Mouse (Mus musculus): ENCODE results near the gene Capzb. TPM values are rescaled to one million over a fixed set of nuclear protein-coding genes. Genes with fewer than 3 reads are reported as not detected.

Gene Capzb
- polyA plus RNA-seq, 1 experiment from 2014 or later: 364 TPM

- Histone ChIP-seq H3K9ac (no peak overlapping the region), H3K4me1 (replicated peaks) (peaks cover 15% of the 10 kb centered on the region), H3K27ac (replicated peaks) (no peak overlapping the region), H3K27me3 (no peaks in the 10 kb centered on the region), H3K4me3 (no peak overlapping the region), H3K36me3 (no peaks in the 10 kb centered on the region), H3K9me3 (no peaks in the 10 kb centered on the region), H3K4me2 (no peak overlapping the region)
- 85% methylated on average over 11 of the region's 11 CpGs for WGBS
- ATAC-seq (ENCODE audit: low read depth): no peak
These were observed 4.8 kb upstream of the Capzb start for GRCm38 (mm10) chr4:139187930-139188329.

GRCm38 (mm10) chr4:139191605-139192498, 847 bp upstream of the Capzb start:
- WGBS: 20% methylated on average over 19 of the region's 19 CpGs
- Histone ChIP-seq H3K4me3 (peak overlapping the region; percentile 82), H3K27me3 (no peaks in the 10 kb centered on the region), H3K36me3 (no peaks in the 10 kb centered on the region), H3K4me2 (peak overlapping the region; percentile 72), H3K9me3 (no peaks in the 10 kb centered on the region), H3K27ac (replicated peaks) (peak overlapping the region; percentile 93), H3K9ac (peak overlapping the region; percentile 85), H3K4me1 (replicated peaks) (peaks cover 53% of the 10 kb centered on the region)
- ATAC-seq (ENCODE audit: low read depth): no peak; the same call in 1 of the 2 replicates

GRCm38 (mm10) chr4:139193176-139194093, 736 bp downstream of the Capzb start:
- no peaks in the 10 kb centered on the region for H3K27me3 ChIP-seq
- peak; percentile 45 for ATAC-seq (ENCODE audit: low read depth)
- peak overlapping the region; percentile 80 for H3K27ac ChIP-seq (replicated peaks)
- peak overlapping the region; percentile 96 for H3K9ac ChIP-seq
- H3K4me1 ChIP-seq (replicated peaks): peaks cover 67% of the 10 kb centered on the region
- H3K9me3 ChIP-seq: no peaks in the 10 kb centered on the region
- WGBS: 4% methylated on average over 35 of the region's 35 CpGs
- peak overlapping the region; percentile 82 for H3K4me3 ChIP-seq
- no peaks in the 10 kb centered on the region for H3K36me3 ChIP-seq
- peak overlapping the region; percentile 99 for H3K4me2 ChIP-seq

- 86% methylated on average over 5 of the region's 5 CpGs for WGBS
- no peaks in the 10 kb centered on the region for H3K27me3 ChIP-seq
- H3K9me3 ChIP-seq: no peaks in the 10 kb centered on the region
- no peak overlapping the region for H3K4me2 ChIP-seq
- H3K36me3 ChIP-seq: peaks cover 11% of the 10 kb centered on the region
- peaks cover 67% of the 10 kb centered on the region for H3K4me1 ChIP-seq (replicated peaks)
- H3K9ac ChIP-seq: peak overlapping the region; percentile 35
- H3K27ac ChIP-seq (replicated peaks): no peak overlapping the region
- no peak overlapping the region for H3K4me3 ChIP-seq
- no peak for ATAC-seq (ENCODE audit: low read depth)
These were observed 2.4 kb downstream of the Capzb start for GRCm38 (mm10) chr4:139195101-139195500.

GRCm38 (mm10) chr4:139196464-139196863, 3.8 kb downstream of the Capzb start:
- Histone ChIP-seq H3K36me3 (peaks cover 21% of the 10 kb centered on the region), H3K4me3 (no peak overlapping the region), H3K4me2 (no peak overlapping the region), H3K9ac (no peak overlapping the region), H3K4me1 (replicated peaks) (peaks cover 58% of the 10 kb centered on the region), H3K27me3 (no peaks in the 10 kb centered on the region), H3K9me3 (no peaks in the 10 kb centered on the region), H3K27ac (replicated peaks) (no peak overlapping the region)
- ATAC-seq (ENCODE audit: low read depth): no peak
- 91% methylated on average over 6 of the region's 6 CpGs for WGBS

- no peak overlapping the region for H3K4me3 ChIP-seq
- no peak for ATAC-seq (ENCODE audit: low read depth)
- 80% methylated on average over 6 of the region's 6 CpGs for WGBS
- H3K9ac ChIP-seq: no peak overlapping the region
- no peaks in the 10 kb centered on the region for H3K27me3 ChIP-seq
- H3K4me1 ChIP-seq (replicated peaks): peaks cover 53% of the 10 kb centered on the region
- peaks cover 21% of the 10 kb centered on the region for H3K36me3 ChIP-seq
- no peaks in the 10 kb centered on the region for H3K9me3 ChIP-seq
- no peak overlapping the region for H3K4me2 ChIP-seq
- no peak overlapping the region for H3K27ac ChIP-seq (replicated peaks)
These were observed 4.2 kb downstream of the Capzb start for GRCm38 (mm10) chr4:139196949-139197348.

GRCm38 (mm10) chr4:139197453-139197852, 4.8 kb downstream of the Capzb start:
- Histone ChIP-seq H3K9me3 (no peaks in the 10 kb centered on the region), H3K36me3 (peaks cover 21% of the 10 kb centered on the region), H3K4me2 (no peak overlapping the region), H3K27me3 (no peaks in the 10 kb centered on the region), H3K4me3 (no peak overlapping the region), H3K4me1 (replicated peaks) (peaks cover 55% of the 10 kb centered on the region), H3K9ac (no peak overlapping the region), H3K27ac (replicated peaks) (no peak overlapping the region)
- no peak for ATAC-seq (ENCODE audit: low read depth)
- WGBS: 89% methylated on average over 5 of the region's 5 CpGs

GRCm38 (mm10) chr4:139198004-139198689, 5.4 kb downstream of the Capzb start:
- Histone ChIP-seq H3K27ac (replicated peaks) (no peak overlapping the region), H3K9ac (no peak overlapping the region), H3K9me3 (no peaks in the 10 kb centered on the region), H3K27me3 (no peaks in the 10 kb centered on the region), H3K4me1 (replicated peaks) (peaks cover 61% of the 10 kb centered on the region), H3K36me3 (peaks cover 24% of the 10 kb centered on the region), H3K4me2 (no peak overlapping the region), H3K4me3 (no peak overlapping the region)
- no peak for ATAC-seq (ENCODE audit: low read depth)
- WGBS: 84% methylated on average over 9 of the region's 9 CpGs

GRCm38 (mm10) chr4:139199126-139199525, 6.4 kb downstream of the Capzb start:
- H3K36me3 ChIP-seq: peaks cover 24% of the 10 kb centered on the region
- no peak overlapping the region for H3K27ac ChIP-seq (replicated peaks)
- 89% methylated on average over 9 of the region's 9 CpGs for WGBS

GRCm38 (mm10) chr4:139199703-139200340, 7.1 kb downstream of the Capzb start:
- H3K4me2 ChIP-seq: no peak overlapping the region
- peaks cover 59% of the 10 kb centered on the region for H3K4me1 ChIP-seq (replicated peaks)
- peaks cover 24% of the 10 kb centered on the region for H3K36me3 ChIP-seq
- WGBS: 94% methylated on average over 8 of the region's 8 CpGs
- no peak overlapping the region for H3K4me3 ChIP-seq
- H3K27ac ChIP-seq (replicated peaks): no peak overlapping the region
- H3K27me3 ChIP-seq: no peaks in the 10 kb centered on the region
- H3K9ac ChIP-seq: no peak overlapping the region
- H3K9me3 ChIP-seq: no peaks in the 10 kb centered on the region
- no peak for ATAC-seq (ENCODE audit: low read depth)

More at GRCm38 (mm10) chr4:139199126-139199525, 6.4 kb downstream of the Capzb start:
- Histone ChIP-seq H3K4me1 (replicated peaks) (peaks cover 61% of the 10 kb centered on the region), H3K9ac (no peak overlapping the region), H3K4me3 (no peak overlapping the region), H3K4me2 (no peak overlapping the region), H3K9me3 (no peaks in the 10 kb centered on the region), H3K27me3 (no peaks in the 10 kb centered on the region)
- ATAC-seq (ENCODE audit: low read depth): no peak

GRCm38 (mm10) chr4:139200946-139201345, 8.2 kb downstream of the Capzb start:
- Histone ChIP-seq H3K27me3 (no peaks in the 10 kb centered on the region), H3K27ac (replicated peaks) (no peak overlapping the region), H3K4me1 (replicated peaks) (peaks cover 51% of the 10 kb centered on the region), H3K36me3 (peaks cover 24% of the 10 kb centered on the region), H3K4me2 (no peak overlapping the region), H3K9me3 (no peaks in the 10 kb centered on the region), H3K4me3 (no peak overlapping the region), H3K9ac (no peak overlapping the region; the same call in 1 of the 2 replicates)
- WGBS: 95% methylated on average over 3 of the region's 3 CpGs
- ATAC-seq (ENCODE audit: low read depth): no peak

Data from neural tube, embryonic 13.5 days (tissue).